Mouse (Mus musculus) urinary bladder, adult 18-20 months (tissue): Measurements from ENCODE around the gene Nr1i3.
A peak's percentile ranks its signal among the peaks of the same experiment; 100 is the strongest.

Experiments
- DNase-seq, 2 experiments: peaks; one replicate each; pipeline ENCODE4 v3.0.0; 2022; ENCODE audit warnings: low spot score in 2 of 2, mixed read lengths in 2 of 2

Gene Nr1i3

GRCm38 (mm10) chr1:171213801-171214496 is at the start of gene Nr1i3:
TSS of gene Nr1i3 (plus strand) at chr1:171213970.
- DNase-seq, result no peak

DNA sequence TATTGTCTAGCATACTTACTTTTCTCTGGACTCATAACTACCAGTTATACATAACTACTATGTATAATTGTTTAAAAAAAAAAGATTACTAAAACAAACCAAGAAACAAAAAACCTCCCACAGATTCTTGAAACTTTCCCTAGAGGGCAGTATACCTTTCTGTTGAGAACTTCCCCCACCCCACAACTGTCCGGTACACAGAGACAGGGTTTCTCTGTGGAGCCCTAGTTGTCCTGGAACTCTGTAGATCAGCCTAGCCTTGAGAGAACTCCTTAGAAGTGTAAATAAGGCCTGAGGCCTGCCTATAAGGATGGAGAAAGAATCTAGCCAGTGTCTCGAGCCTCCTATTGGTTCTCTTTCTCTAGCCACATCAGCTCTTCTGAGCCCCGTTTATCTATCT is 49.5 kb upstream of the Nr1i3 start:
- DNase-seq, result no peak

- DNase-seq, result no peak
Observed at GRCm38 (mm10) chr1:171165629-171166345, 48.0 kb upstream of the Nr1i3 start.

DNA sequence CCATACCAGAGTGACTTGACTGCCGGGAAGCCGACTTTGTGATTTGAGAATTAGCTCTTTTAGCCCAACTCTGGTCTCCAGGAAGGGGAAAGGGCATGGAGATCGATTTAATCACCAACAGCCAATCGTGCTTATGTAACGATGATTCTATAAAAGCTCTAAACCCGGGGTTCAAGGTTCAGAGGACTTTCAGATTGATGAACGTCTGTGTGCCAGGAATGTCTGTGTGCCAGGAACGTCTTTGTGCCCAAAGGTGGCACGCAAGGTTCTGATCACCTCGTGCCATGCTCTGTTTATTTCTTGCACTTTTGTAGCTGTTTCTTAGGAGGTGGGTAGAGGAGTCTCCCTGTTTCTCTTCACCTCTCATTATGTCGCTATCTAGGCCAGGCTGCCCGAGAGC is 44.9 kb upstream of the Nr1i3 start:
- no peak for DNase-seq

DNA sequence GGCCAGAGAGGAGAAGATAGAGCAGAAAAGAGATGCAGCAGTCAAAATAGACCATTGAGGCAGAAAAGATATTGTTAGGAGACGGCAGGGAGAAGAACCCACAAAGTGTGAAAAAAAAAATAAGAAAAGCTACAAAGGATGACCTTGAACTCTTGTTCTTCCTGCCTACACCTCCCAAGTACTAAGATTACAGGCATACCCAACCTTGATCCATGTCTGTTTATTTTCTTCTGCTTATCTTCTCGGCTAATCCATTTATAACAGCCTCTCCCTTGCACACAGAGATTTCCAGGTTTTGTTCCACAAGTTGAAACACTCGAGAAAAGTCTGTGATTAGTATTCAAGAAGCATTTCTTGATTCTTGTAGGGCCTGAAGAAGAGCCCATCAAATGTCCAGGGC is 43.9 kb upstream of the Nr1i3 start:
- DNase-seq, result no peak

DNA sequence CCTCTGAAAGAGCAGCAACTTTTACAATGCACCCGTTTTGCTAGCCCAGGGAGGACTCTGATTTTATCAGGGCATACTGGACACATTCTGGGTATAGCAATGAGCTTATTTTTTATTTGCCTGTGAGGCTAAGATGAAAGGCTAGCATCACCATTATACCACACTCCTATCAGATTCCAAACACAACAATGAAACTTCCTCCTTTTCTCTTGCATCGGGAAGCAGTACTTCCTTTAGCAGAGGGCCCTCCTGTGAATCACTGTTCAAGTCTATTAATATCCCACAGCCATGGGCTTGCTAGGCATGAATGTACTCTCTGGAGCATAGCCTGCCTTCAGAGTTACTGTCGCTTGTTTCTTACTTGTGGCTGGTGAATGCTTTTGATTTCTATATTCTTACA is 42.6 kb upstream of the Nr1i3 start:
- no peak for DNase-seq

- no peak for DNase-seq
Observed at GRCm38 (mm10) chr1:171172779-171173178, 41.0 kb upstream of the Nr1i3 start.

DNA sequence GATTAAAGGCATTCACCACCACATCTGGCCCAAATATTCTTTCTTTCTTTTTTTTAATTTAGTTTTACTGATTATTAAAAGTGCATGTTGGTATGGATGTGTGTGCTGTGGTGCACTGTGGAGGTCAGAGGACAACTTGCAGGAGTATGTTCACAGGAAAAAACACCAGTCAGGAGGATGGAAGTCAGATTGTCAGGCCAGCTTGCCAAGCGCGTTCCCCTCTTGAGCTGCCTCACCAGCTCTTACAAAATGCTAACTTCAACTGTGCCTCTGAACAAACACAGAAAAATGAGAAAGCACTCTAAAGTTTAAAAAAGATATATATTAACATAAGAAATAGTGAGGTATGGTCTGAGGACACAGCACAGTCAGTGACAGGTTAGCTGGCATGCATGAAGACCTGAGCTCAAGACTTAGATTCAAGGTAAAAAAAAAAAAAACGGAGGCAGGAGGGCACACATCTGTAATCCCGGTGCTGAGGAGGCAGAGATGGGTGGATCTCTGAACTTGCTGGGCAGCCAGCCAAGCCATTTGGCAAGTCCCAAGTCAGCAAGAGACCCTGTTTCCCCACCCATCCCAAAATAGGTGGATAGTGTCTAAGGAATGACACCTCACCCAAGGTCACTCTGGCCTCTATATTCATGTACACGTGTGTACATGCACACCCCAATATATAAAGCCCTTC is 34.1 kb upstream of the Nr1i3 start:
- DNase-seq, result no peak

DNA sequence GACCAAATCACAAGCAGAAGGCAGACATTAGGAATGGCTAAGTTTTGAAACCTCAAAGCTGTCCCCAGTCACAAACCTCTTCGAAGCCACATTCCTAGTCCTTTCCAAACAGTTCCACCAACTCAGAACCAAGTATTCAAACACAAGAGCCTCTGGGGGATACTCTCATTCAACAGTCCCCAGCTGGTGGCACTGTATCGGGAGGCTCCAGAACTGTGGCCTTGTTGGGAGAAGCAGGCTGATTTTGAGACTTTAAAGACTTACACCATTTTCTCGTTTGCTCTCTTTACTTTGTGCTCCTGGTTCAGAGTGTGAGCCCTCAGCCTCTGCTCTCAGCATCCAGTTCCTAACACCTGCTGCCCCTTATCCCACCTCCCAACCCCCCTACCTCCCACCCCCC is 30.7 kb upstream of the Nr1i3 start:
- DNase-seq, result no peak

DNA sequence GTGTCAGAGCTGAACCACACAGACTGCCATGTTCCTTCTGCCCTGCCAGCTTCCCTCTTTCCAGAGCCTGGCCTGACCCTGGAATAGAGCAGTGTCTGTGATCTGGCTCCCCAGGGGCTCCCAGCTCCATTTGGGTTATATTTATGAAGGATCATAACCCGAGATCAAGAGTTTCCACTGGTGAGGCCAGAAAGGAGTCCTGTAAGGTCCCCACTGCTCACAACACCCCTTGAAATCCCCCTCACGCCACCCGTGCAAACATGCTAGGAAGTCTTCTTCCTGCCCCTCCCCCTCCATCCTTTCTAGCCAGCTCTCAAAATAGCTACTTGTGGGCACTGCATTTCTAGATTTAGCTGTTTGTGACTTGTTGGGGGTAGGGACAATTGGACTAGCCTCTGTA is 30.1 kb upstream of the Nr1i3 start:
- DNase-seq, result no peak

- peak; percentile 47 to 58 for DNase-seq
Observed at GRCm38 (mm10) chr1:171184314-171184713, 29.5 kb upstream of the Nr1i3 start.

- DNase-seq, result no peak
Observed at GRCm38 (mm10) chr1:171185655-171186054, 28.1 kb upstream of the Nr1i3 start.

GRCm38 (mm10) chr1:171187851-171188700 is 25.7 kb upstream of the Nr1i3 start:
- DNase-seq, result no peak

- no peak for DNase-seq
Observed at GRCm38 (mm10) chr1:171189046-171189445, 24.7 kb upstream of the Nr1i3 start.

DNA sequence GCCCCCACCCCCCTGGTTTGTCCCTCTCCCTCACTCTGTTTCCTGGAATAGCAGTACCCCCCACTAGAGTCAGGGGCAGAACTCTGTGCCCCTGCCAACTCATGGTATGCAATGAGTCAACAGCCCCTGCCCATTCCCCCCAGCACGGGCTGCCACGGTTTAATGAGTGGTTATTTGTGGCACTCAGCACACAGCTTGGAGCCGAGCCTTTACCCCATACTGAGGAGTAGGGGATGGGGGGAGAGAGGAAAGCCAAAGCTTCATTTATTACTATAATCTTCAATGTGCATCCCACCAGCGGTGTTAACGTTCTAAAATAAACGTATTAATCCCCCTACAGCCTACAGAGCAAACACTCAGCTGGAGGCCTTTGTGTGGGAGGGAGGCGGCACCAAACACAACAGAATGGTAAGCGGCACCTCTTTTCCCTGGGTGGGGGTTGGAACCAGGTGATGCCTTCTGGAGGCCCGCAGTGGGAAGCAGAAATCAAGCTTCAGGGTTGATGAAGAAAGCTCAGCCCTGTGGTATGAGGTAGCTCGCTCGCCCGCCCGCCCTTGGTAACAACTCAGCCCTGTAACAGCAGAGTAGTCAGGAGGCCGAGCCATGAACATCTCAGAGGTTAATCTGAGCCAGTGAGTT is 24.2 kb upstream of the Nr1i3 start:
- DNase-seq, result no peak

GRCm38 (mm10) chr1:171190832-171191231 is 22.9 kb upstream of the Nr1i3 start:
- no peak for DNase-seq

- no peak for DNase-seq
Observed at GRCm38 (mm10) chr1:171192283-171192682, 21.5 kb upstream of the Nr1i3 start.

DNA sequence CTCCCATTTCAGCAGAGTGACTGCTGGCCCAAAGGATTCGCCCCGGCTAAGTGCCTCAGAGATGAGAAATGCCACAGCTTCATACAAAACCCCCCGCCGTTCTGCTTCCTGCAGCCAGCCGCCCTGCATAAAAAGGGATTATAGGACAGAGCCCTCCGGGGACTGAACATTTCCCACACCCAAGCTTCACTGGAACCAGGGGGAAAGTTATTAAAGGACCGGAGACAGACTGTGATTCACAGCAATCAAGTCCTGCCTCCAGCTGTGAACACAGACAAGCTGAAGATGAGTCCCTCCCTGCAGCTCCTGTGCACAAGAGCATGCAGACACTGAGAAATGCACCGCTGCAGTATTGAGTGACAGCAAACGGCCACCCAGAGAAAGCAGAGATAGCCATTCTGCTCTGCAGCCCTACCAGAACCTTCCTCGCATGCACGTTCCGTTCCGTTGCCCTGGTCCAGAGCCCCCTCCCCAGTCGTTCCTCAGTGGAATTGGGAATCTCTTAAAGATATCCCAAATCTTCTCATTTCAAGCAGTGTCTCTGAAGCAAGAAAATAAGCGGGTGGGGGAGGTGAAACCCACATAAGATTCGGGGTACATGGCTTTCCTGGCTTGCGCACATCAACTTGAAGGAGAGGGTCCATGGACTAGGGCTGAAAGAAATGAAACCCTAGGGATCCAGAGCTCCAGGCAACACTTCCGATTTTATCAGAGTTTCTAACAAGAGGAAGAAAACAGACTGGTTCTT is 20.5 kb upstream of the Nr1i3 start:
- DNase-seq, result no peak

GRCm38 (mm10) chr1:171193911-171194830 is 19.6 kb upstream of the Nr1i3 start:
- DNase-seq, result no peak
